Mouse (Mus musculus) liver, embryonic 15.5 days (tissue): ENCODE data around the gene Ankrd12. TPM values are rescaled to one million over a fixed set of nuclear protein-coding genes. Genes with fewer than 3 reads are reported as not detected.
A peak's percentile ranks its signal among the peaks of the same experiment; 100 is the strongest.
"Not testable (repeated sequence)": the region's sequence is repeated elsewhere in the genome, so short reads cannot be mapped to it uniquely, and the experiment has no call there.

Experiments used
- ATAC-seq: fragments of 200-750 bp; cut with Nextera tagmentation; 2 replicates; pipeline ENCODE4 v1.8.0; 2017; ENCODE audit warnings: moderate number of reproducible peaks, mild to moderate bottlenecking, moderate library complexity; ENCODE audit not compliant: insufficient read depth
- H3K27ac ChIP-seq: fragments of 300-500 bp; sonication (generic); replicated peaks from 2 replicates; pipeline ENCODE4 v1.5.1; 2015; ENCODE audit warnings: mild to moderate bottlenecking, inconsistent platforms
- H3K27me3 ChIP-seq: fragments of 300-500 bp; sonication (generic); 2 replicates; pipeline ENCODE4 v1.6.1; 2015; ENCODE audit warnings: mild to moderate bottlenecking, inconsistent platforms
- H3K36me3 ChIP-seq: fragments of 300-500 bp; sonication (generic); replicated peaks from 2 replicates; pipeline ENCODE4 v1.6.1; 2015; ENCODE audit warnings: moderate library complexity, mild to moderate bottlenecking, inconsistent platforms
- H3K4me1 ChIP-seq: fragments of 300-500 bp; sonication (generic); replicated peaks from 2 replicates; pipeline ENCODE4 v1.6.1; 2015; ENCODE audit warnings: inconsistent platforms
- H3K4me2 ChIP-seq: fragments of 300-500 bp; sonication (generic); 2 replicates; pipeline ENCODE4 v1.6.1; 2015; ENCODE audit warnings: moderate library complexity, mild to moderate bottlenecking, inconsistent platforms
- H3K4me3 ChIP-seq: fragments of 300-500 bp; sonication (generic); replicated peaks from 2 replicates; pipeline ENCODE4 v1.5.1; 2015; ENCODE audit warnings: mild to moderate bottlenecking, inconsistent platforms
- H3K9ac ChIP-seq: fragments of 300-500 bp; sonication (generic); 2 replicates; pipeline ENCODE4 v1.6.1; 2015; ENCODE audit warnings: moderate library complexity, mild to moderate bottlenecking, inconsistent platforms
- H3K9me3 ChIP-seq: fragments of 300-500 bp; sonication (generic); replicated peaks from 2 replicates; pipeline ENCODE4 v1.6.1; 2016; ENCODE audit warnings: inconsistent platforms
- WGBS: fragments of 180-500 bp; shearing (Covaris S2); methylation state at CpG from one replicate; pipeline ENCODE4 v1.1.7; 2015; ENCODE audit warnings: mixed read lengths; ENCODE audit not compliant: insufficient replicate concordance; 5-methylcytosine and 5-hydroxymethylcytosine counted together
- polyA plus RNA-seq: library from polyadenylated mRNA; unstranded; fragments of >200 nt; fragmentation: Nextera tagmentation; extraction: Ambion mirVana; gene quantifications from 2 replicates; pipeline ENCODE4 v1.2.1, GENCODE M21; 2015

The Ankrd12 gene
- polyA plus RNA-seq, 1 experiment from 2014 or later, result 6.8 TPM

GRCm38 (mm10) chr17:66048199-66048598 is 28.7 kb downstream of the Ankrd12 start:
- no peaks in the 10 kb centered on the region for H3K9me3 ChIP-seq
- H3K9ac ChIP-seq, result no peak overlapping the region
- H3K27me3 ChIP-seq, result no peaks in the 10 kb centered on the region
- H3K4me2 ChIP-seq, result no peak overlapping the region
- WGBS, result 53% methylated on average over 5 of the region's 5 CpGs
- no peak overlapping the region for H3K27ac ChIP-seq
- no peak overlapping the region for H3K4me3 ChIP-seq
- ATAC-seq, result no peak
- H3K4me1 ChIP-seq, result no peaks in the 10 kb centered on the region
- H3K36me3 ChIP-seq, result 0 out of 2 replicates have a peak, but pooled peaks cover 6% of the 10 kb centered on the region

GRCm38 (mm10) chr17:66043679-66044078 is 33.2 kb downstream of the Ankrd12 start:
- not testable (repeated sequence) for H3K36me3 ChIP-seq, ATAC-seq
- 67% methylated on average over 4 of the region's 4 CpGs for WGBS

GRCm38 (mm10) chr17:66041020-66041419 is 35.9 kb downstream of the Ankrd12 start:
- no peaks in the 10 kb centered on the region for H3K4me1 ChIP-seq
- 72% methylated on average over 5 of the region's 5 CpGs for WGBS
- H3K4me2 ChIP-seq, result no peak overlapping the region
- no peak overlapping the region for H3K9ac ChIP-seq
- no peak overlapping the region for H3K27ac ChIP-seq
- no peaks in the 10 kb centered on the region for H3K36me3 ChIP-seq
- no peak overlapping the region for H3K4me3 ChIP-seq
- H3K27me3 ChIP-seq, result no peaks in the 10 kb centered on the region
- ATAC-seq, result no peak
- no peaks in the 10 kb centered on the region for H3K9me3 ChIP-seq

More at GRCm38 (mm10) chr17:66043679-66044078, 33.2 kb downstream of the Ankrd12 start:
- not testable (repeated sequence) for H3K9ac ChIP-seq, H3K4me1 ChIP-seq, H3K27ac ChIP-seq, H3K27me3 ChIP-seq, H3K9me3 ChIP-seq, H3K4me3 ChIP-seq, H3K4me2 ChIP-seq

- 81% methylated on average over 5 of the region's 5 CpGs for whole genome bisulfite sequencing
- ATAC-seq, result no peak
- Histone ChIP-seq H3K9me3 (no peaks in the 10 kb centered on the region), H3K4me2 (no peak overlapping the region), H3K36me3 (peaks cover 5% of the 10 kb centered on the region), H3K4me1 (no peaks in the 10 kb centered on the region), H3K27me3 (no peaks in the 10 kb centered on the region), H3K9ac (no peak overlapping the region), H3K4me3 (no peak overlapping the region), H3K27ac (no peak overlapping the region)
These were observed 43.6 kb downstream of the Ankrd12 start for GRCm38 (mm10) chr17:66033239-66033638.

- Histone ChIP-seq H3K9ac (no peak overlapping the region), H3K4me3 (no peak overlapping the region), H3K36me3 (peaks cover 8% of the 10 kb centered on the region), H3K4me1 (no peaks in the 10 kb centered on the region), H3K27me3 (no peaks in the 10 kb centered on the region), H3K27ac (no peak overlapping the region), H3K9me3 (no peaks in the 10 kb centered on the region), H3K4me2 (no peak overlapping the region)
- WGBS, result 56% methylated on average over 5 of the region's 5 CpGs
- no peak for ATAC-seq
These were observed 44.9 kb downstream of the Ankrd12 start for GRCm38 (mm10) chr17:66031991-66032390.

GRCm38 (mm10) chr17:66024211-66024610 is 52.7 kb downstream of the Ankrd12 start:
- Histone ChIP-seq H3K4me3 (no peak overlapping the region), H3K9ac (no peak overlapping the region), H3K27me3 (no peaks in the 10 kb centered on the region), H3K36me3 (peaks cover 24% of the 10 kb centered on the region), H3K4me2 (no peak overlapping the region), H3K4me1 (no peaks in the 10 kb centered on the region), H3K9me3 (no peaks in the 10 kb centered on the region), H3K27ac (no peak overlapping the region)
- WGBS, result 89% methylated on average over 7 of the region's 7 CpGs
- no peak for ATAC-seq

- Histone ChIP-seq H3K36me3 (no peaks in the 10 kb centered on the region), H3K9ac (no peak overlapping the region), H3K4me3 (no peak overlapping the region), H3K4me1 (no peaks in the 10 kb centered on the region; the same call in 1 of the 2 replicates), H3K9me3 (no peaks in the 10 kb centered on the region), H3K27ac (no peak overlapping the region), H3K4me2 (no peak overlapping the region), H3K27me3 (no peaks in the 10 kb centered on the region)
- 57% methylated on average over 2 of the region's 2 CpGs for whole genome bisulfite sequencing
- ATAC-seq, result no peak
These were observed 65.1 kb downstream of the Ankrd12 start for GRCm38 (mm10) chr17:66011790-66012189.

- no peak overlapping the region for H3K9ac ChIP-seq
- ATAC-seq, result no peak
- H3K9me3 ChIP-seq, result no peaks in the 10 kb centered on the region
- no peak overlapping the region for H3K4me2 ChIP-seq
- no peaks in the 10 kb centered on the region for H3K27me3 ChIP-seq
- WGBS, result 63% methylated on average over 5 of the region's 5 CpGs
- H3K4me3 ChIP-seq, result no peak overlapping the region
- no peak overlapping the region for H3K27ac ChIP-seq
- no peaks in the 10 kb centered on the region; the same call in 1 of the 2 replicates for H3K4me1 ChIP-seq
- H3K36me3 ChIP-seq, result no peaks in the 10 kb centered on the region
These were observed 69.0 kb downstream of the Ankrd12 start for GRCm38 (mm10) chr17:66007892-66008291.

- ATAC-seq, result no peak
- Histone ChIP-seq H3K4me2 (no peak overlapping the region), H3K27me3 (no peaks in the 10 kb centered on the region), H3K9ac (no peak overlapping the region), H3K36me3 (no peaks in the 10 kb centered on the region), H3K27ac (no peak overlapping the region), H3K9me3 (no peaks in the 10 kb centered on the region), H3K4me3 (no peak overlapping the region), H3K4me1 (no peaks in the 10 kb centered on the region; the same call in 1 of the 2 replicates)
- WGBS, result 76% methylated on average over 2 of the region's 2 CpGs
These were observed 69.4 kb downstream of the Ankrd12 start for GRCm38 (mm10) chr17:66007473-66007872.

GRCm38 (mm10) chr17:65988151-65988820 is 88.6 kb downstream of the Ankrd12 start:
- Histone ChIP-seq H3K27ac (no peak overlapping the region), H3K9ac (no peak overlapping the region), H3K4me1 (peaks cover 18% of the 10 kb centered on the region), H3K9me3 (no peaks in the 10 kb centered on the region), H3K27me3 (no peaks in the 10 kb centered on the region), H3K4me2 (no peak overlapping the region; the same call in 1 of the 2 replicates), H3K4me3 (no peak overlapping the region), H3K36me3 (0 out of 2 replicates have a peak, but pooled peaks cover 3% of the 10 kb centered on the region)
- ATAC-seq, result peak; percentile 52; the same call in 1 of the 2 replicates
- WGBS, result 37% methylated on average over 3 of the region's 3 CpGs

- peak; percentile 66 for ATAC-seq
- H3K4me1 ChIP-seq, result peaks cover 25% of the 10 kb centered on the region
- H3K4me3 ChIP-seq, H3K27me3 ChIP-seq, H3K9ac ChIP-seq, H3K4me2 ChIP-seq, H3K9me3 ChIP-seq, H3K36me3 ChIP-seq: not testable (repeated sequence)
- peak overlapping the region; percentile 19 for H3K27ac ChIP-seq
These were observed 100.2 kb downstream of the Ankrd12 start for GRCm38 (mm10) chr17:65976720-65977119.

GRCm38 (mm10) chr17:65967751-65968150 is 109.1 kb downstream of the Ankrd12 start:
- H3K9ac ChIP-seq, result no peak overlapping the region
- no peak overlapping the region for H3K4me3 ChIP-seq
- no peak overlapping the region for H3K4me2 ChIP-seq
- no peaks in the 10 kb centered on the region for H3K4me1 ChIP-seq
- WGBS, result 62% methylated on average over 11 of the region's 11 CpGs
- no peak for ATAC-seq
- no peak overlapping the region for H3K27ac ChIP-seq
- no peaks in the 10 kb centered on the region for H3K36me3 ChIP-seq
- no peaks in the 10 kb centered on the region for H3K27me3 ChIP-seq
- no peaks in the 10 kb centered on the region for H3K9me3 ChIP-seq
